Mouse (Mus musculus) MEL (cell line): ENCODE data around the gene Tfdp2. TPM values are rescaled to one million over a fixed set of nuclear protein-coding genes. Genes with fewer than 3 reads are reported as not detected.

Experiments used
- DNase-seq: peaks from one replicate; pipeline ENCODE4 v3.0.0; 2011; ENCODE audit warnings: low read depth, low spot score
- H3K27ac ChIP-seq: 2 replicates; pipeline ENCODE4 v1.5.1; 2012; ENCODE audit warnings: low read depth, mild to moderate bottlenecking, control low read depth, low read length, moderate library complexity; ENCODE audit not compliant: control insufficient read depth
- H3K27me3 ChIP-seq, 2 experiments: fragments of 150-350 bp in 1 of 2; sonication (generic) in 1 of 2; 2 replicates each; pipeline ENCODE4 v1.6.1; 2012; ENCODE audit warnings: low read length in 2 of 2, mild to moderate bottlenecking in 2 of 2, improper control_type of control experiment in 1 of 2, moderate library complexity in 1 of 2; ENCODE audit not compliant: insufficient read depth in 2 of 2, control insufficient read depth in 1 of 2
- H3K36me3 ChIP-seq, 2 experiments: 2 replicates each; pipeline ENCODE4 v1.6.1; 2012 to 2014; ENCODE audit warnings: low read length in 2 of 2, improper control_type of control experiment in 1 of 2, inconsistent platforms in 1 of 2, mild to moderate bottlenecking in 1 of 2; ENCODE audit not compliant: insufficient read depth in 2 of 2, control insufficient read depth in 1 of 2
- H3K4me1 ChIP-seq, 2 experiments: fragments of 150-350 bp in 1 of 2; sonication (generic) in 1 of 2; 2 replicates each; pipeline ENCODE4 v1.6.1; 2012; ENCODE audit warnings: low read length in 2 of 2, improper control_type of control experiment in 1 of 2, mild to moderate bottlenecking in 1 of 2; ENCODE audit not compliant: insufficient read depth in 2 of 2, control insufficient read depth in 1 of 2
- H3K4me3 ChIP-seq, 2 experiments: fragments of 150-350 bp in 1 of 2; sonication (generic) in 1 of 2; 2 replicates each; pipeline ENCODE4 v1.5.1; 2012; ENCODE audit warnings: low read depth in 2 of 2, low read length in 2 of 2, mild to moderate bottlenecking in 2 of 2, moderate library complexity in 2 of 2, control low read depth in 1 of 2, improper control_type of control experiment in 1 of 2; ENCODE audit not compliant: control insufficient read depth in 1 of 2, insufficient read depth in 1 of 2
- H3K79me2 ChIP-seq: 2 replicates; pipeline ENCODE4 v1.6.1; 2012; ENCODE audit warnings: mild to moderate bottlenecking, low read length, moderate library complexity; ENCODE audit not compliant: control insufficient read depth, poor library complexity, insufficient read depth
- H3K9ac ChIP-seq: 2 replicates; pipeline ENCODE4 v1.6.1; 2012; ENCODE audit warnings: low read depth, mild to moderate bottlenecking, control low read depth, low read length, moderate library complexity; ENCODE audit not compliant: control insufficient read depth, poor library complexity, severe bottlenecking
- H3K9me3 ChIP-seq: fragments of 150-350 bp; sonication (generic); replicated peaks from 2 replicates; pipeline ENCODE4 v1.6.1; 2012; ENCODE audit warnings: mild to moderate bottlenecking, low read length, improper control_type of control experiment, moderate library complexity; ENCODE audit not compliant: insufficient read depth
- CHD2 ChIP-seq: IDR thresholded peaks from 2 replicates; pipeline ENCODE4 v1.6.1; 2011; ENCODE audit warnings: low read length, improper control_type of control experiment
- CTCF ChIP-seq, 3 experiments: IDR thresholded peaks in 2 of 3; conservative IDR thresholded peaks in 1 of 3; 2 replicates each; pipeline ENCODE4 v1.5.1; 2011 to 2012; ENCODE audit warnings: low read length in 3 of 3, low read depth in 2 of 3, mild to moderate bottlenecking in 2 of 3, improper control_type of control experiment in 1 of 3, inconsistent platforms in 1 of 3, mixed read lengths in 1 of 3, moderate library complexity in 1 of 3; ENCODE audit not compliant: control insufficient read depth in 1 of 3, insufficient read depth in 1 of 3, poor library complexity in 1 of 3, severe bottlenecking in 1 of 3
- E2F4 ChIP-seq: IDR thresholded peaks from 2 replicates; pipeline ENCODE4 v1.6.1; 2011; ENCODE audit warnings: low read depth, low read length, improper control_type of control experiment, borderline replicate concordance
- ETS1 ChIP-seq: IDR thresholded peaks from 2 replicates; pipeline ENCODE4 v1.6.1; 2012; ENCODE audit warnings: low read depth, mild to moderate bottlenecking, inconsistent platforms, low read length, improper control_type of control experiment, moderate library complexity
- HCFC1 ChIP-seq: IDR thresholded peaks from 2 replicates; pipeline ENCODE4 v1.6.1; 2012; ENCODE audit warnings: low read depth, mild to moderate bottlenecking, inconsistent platforms, low read length, improper control_type of control experiment, moderate library complexity
- JUND ChIP-seq: IDR thresholded peaks from 2 replicates; pipeline ENCODE4 v1.6.1; 2011; ENCODE audit warnings: low read depth, mild to moderate bottlenecking, improper control_type of control experiment, low read length
- MAX ChIP-seq: IDR thresholded peaks from 2 replicates; pipeline ENCODE4 v1.6.1; 2011; ENCODE audit warnings: low read length, improper control_type of control experiment
- MXI1 ChIP-seq: IDR thresholded peaks from 2 replicates; pipeline ENCODE4 v1.6.1; 2011; ENCODE audit warnings: mild to moderate bottlenecking, low read depth, low read length, improper control_type of control experiment
- NELFE ChIP-seq: IDR thresholded peaks from 2 replicates; pipeline ENCODE4 v1.6.1; 2011; ENCODE audit warnings: low read depth, low read length, improper control_type of control experiment
- POLR2AphosphoS2 ChIP-seq: IDR thresholded peaks from 2 replicates; pipeline ENCODE4 v1.6.1; 2011; ENCODE audit warnings: low read length, improper control_type of control experiment
- POLR2AphosphoS5 ChIP-seq: IDR thresholded peaks from 2 replicates; pipeline ENCODE4 v1.6.1; 2012; ENCODE audit warnings: low read depth, borderline replicate concordance, mild to moderate bottlenecking, inconsistent platforms, low read length, moderate library complexity, mixed read lengths
- RAD21 ChIP-seq: IDR thresholded peaks from 2 replicates; pipeline ENCODE4 v1.6.1; 2011; ENCODE audit warnings: mild to moderate bottlenecking, low read depth, low read length, improper control_type of control experiment
- SMC3 ChIP-seq: IDR thresholded peaks from 2 replicates; pipeline ENCODE4 v1.6.1; 2011; ENCODE audit warnings: low read depth, low read length, improper control_type of control experiment
- TBP ChIP-seq: IDR thresholded peaks from 2 replicates; pipeline ENCODE4 v1.8.0; 2011; ENCODE audit warnings: low read depth, low read length, improper control_type of control experiment
- TCF12 ChIP-seq: IDR thresholded peaks from 2 replicates; pipeline ENCODE4 v1.6.1; 2014; ENCODE audit warnings: low read depth, mild to moderate bottlenecking, inconsistent platforms, low read length, improper control_type of control experiment, moderate library complexity
- UBTF ChIP-seq: IDR thresholded peaks from 2 replicates; pipeline ENCODE4 v1.6.1; 2012; ENCODE audit warnings: low read depth, mild to moderate bottlenecking, inconsistent platforms, low read length, improper control_type of control experiment, moderate library complexity, borderline replicate concordance; ENCODE audit not compliant: insufficient read depth
- USF1 ChIP-seq: IDR thresholded peaks from 2 replicates; pipeline ENCODE4 v1.6.1; 2014; ENCODE audit warnings: low read depth, mild to moderate bottlenecking, inconsistent platforms, low read length, improper control_type of control experiment, moderate library complexity
- USF2 ChIP-seq, 2 experiments: IDR thresholded peaks; 2 replicates each; pipeline ENCODE4 v1.6.1; 2011 to 2012; ENCODE audit warnings: improper control_type of control experiment in 2 of 2, low read length in 2 of 2, borderline replicate concordance in 1 of 2, inconsistent platforms in 1 of 2, low read depth in 1 of 2, mild to moderate bottlenecking in 1 of 2; ENCODE audit not compliant: insufficient read depth in 1 of 2
- ZMIZ1 ChIP-seq: IDR thresholded peaks from 2 replicates; pipeline ENCODE4 v1.6.1; 2012; ENCODE audit warnings: low read depth, mild to moderate bottlenecking, inconsistent platforms, low read length, improper control_type of control experiment, moderate library complexity
- ZNF384 ChIP-seq: IDR thresholded peaks from 2 replicates; pipeline ENCODE4 v1.6.1; 2012; ENCODE audit warnings: low read depth, mild to moderate bottlenecking, inconsistent platforms, low read length, improper control_type of control experiment
- polyA plus RNA-seq, 2 experiments: library from polyadenylated mRNA; stranded (reverse) in 1 of 2; unstranded in 1 of 2; fragments of >175 nt in 1 of 2; fragments of >200 nt in 1 of 2; gene quantifications; 2 replicates each; pipeline versions ENCODE4 v1.2.1 to v1.2.4; 2012; ENCODE audit warnings: low replicate concordance in 2 of 2, low read depth in 1 of 2; ENCODE audit not compliant: insufficient read length in 2 of 2, insufficient read depth in 1 of 2, missing spikeins in 1 of 2
- total RNA-seq: library from RNA; depleted of rRNA; stranded (reverse); fragments of 300-350 nt; gene quantifications from 2 replicates; pipeline ENCODE4 v1.2.3, GENCODE M21; 2012

Gene Tfdp2
- total and polyA plus RNA-seq, 3 experiments = 7.7 to 15.4 TPM; not detected in 1

DNA sequence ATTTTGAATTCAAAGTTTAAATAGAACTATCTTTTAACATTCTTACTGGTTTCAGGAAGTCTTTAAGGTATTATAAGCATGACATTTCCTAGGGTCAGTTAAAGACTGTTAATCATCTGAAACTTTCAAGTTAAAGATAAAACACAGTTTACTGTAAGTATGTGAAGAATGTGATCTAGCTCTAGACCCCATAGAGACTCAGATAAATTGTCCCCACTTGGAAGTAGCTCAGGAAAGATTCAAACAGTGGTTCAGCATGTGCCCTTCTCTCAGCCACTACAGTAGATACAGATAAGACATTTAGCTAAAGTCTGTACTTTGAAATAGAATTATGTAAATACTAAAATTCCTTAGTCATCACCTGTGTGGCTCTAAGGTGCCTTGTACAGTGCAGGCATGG, 79.5 kb downstream of the Tfdp2 start:
- H3K27ac ChIP-seq = no peak overlapping the region
- peaks cover 0 to 2% of the 10 kb centered on the region in 2 experiments; a peak in 2 of 4 replicates for H3K36me3 ChIP-seq
- H3K27me3 ChIP-seq = no peaks in the 10 kb centered on the region
- H3K4me1 ChIP-seq = no peaks in the 10 kb centered on the region
- no peaks in the 10 kb centered on the region for H3K9me3 ChIP-seq
- TF ChIP-seq USF1 (no peak), POLR2AphosphoS2 (no peak), ZNF384 (no peak), TCF12 (no peak)
- no peaks in the 10 kb centered on the region for H3K79me2 ChIP-seq
- no peak overlapping the region for H3K4me3 ChIP-seq
- no peak overlapping the region for H3K9ac ChIP-seq
- DNase-seq = no peak

- Histone ChIP-seq H3K9ac (no peak overlapping the region), H3K36me3 (no peaks in the 10 kb centered on the region; a peak in 1 of 4 replicates), H3K4me3 (no peak overlapping the region), H3K9me3 (no peaks in the 10 kb centered on the region), H3K27ac (no peak overlapping the region), H3K79me2 (no peaks in the 10 kb centered on the region), H3K4me1 (no peaks in the 10 kb centered on the region), H3K27me3 (no peaks in the 10 kb centered on the region)
- DNase-seq = peak; percentile 43
- TF ChIP-seq MAX = no peak
- no peak for TF ChIP-seq TBP
- TF ChIP-seq NELFE = no peak
- TF ChIP-seq CTCF (IDR thresholded peaks at IDR 0.05 in 2 of 3, conservative IDR thresholded peaks at IDR 0.05 in 1 of 3; ENCODE audit: control insufficient read depth in 1 of 3, insufficient read depth in 1 of 3, low read depth in 2 of 3, low read length in 3 of 3, poor library complexity in 1 of 3, severe bottlenecking in 1 of 3) = peak in 2 of 3 experiments; percentile 11 to 66; a peak in 2 of 6 replicates
- TF ChIP-seq E2F4 = no peak
- no peak for TF ChIP-seq ZMIZ1
- no peak for TF ChIP-seq MXI1
- TF ChIP-seq ETS1 = no peak
- TF ChIP-seq JUND = no peak
- peak; percentile 45 for TF ChIP-seq SMC3
- TF ChIP-seq HCFC1 = no peak
- no peak for TF ChIP-seq UBTF
- TF ChIP-seq RAD21 = peak; percentile 62
These were observed 85.4 kb downstream of the Tfdp2 start for GRCm38 (mm10) chr9:96281497-96281896.

GRCm38 (mm10) chr9:96282082-96282481, 86.0 kb downstream of the Tfdp2 start:
- H3K79me2 ChIP-seq = no peaks in the 10 kb centered on the region
- TF ChIP-seq USF2 (IDR thresholded peaks at IDR 0.05; ENCODE audit: borderline replicate concordance in 1 of 2, insufficient read depth in 1 of 2, low read depth in 1 of 2, low read length in 2 of 2) = no peak
- no peak for TF ChIP-seq POLR2AphosphoS5
- TF ChIP-seq CHD2 = no peak
- no peak for TF ChIP-seq E2F4
- TF ChIP-seq UBTF = no peak
- TF ChIP-seq, all 39 proteins: peak for 0
- H3K4me3 ChIP-seq = no peak overlapping the region
- H3K9me3 ChIP-seq = no peaks in the 10 kb centered on the region
- H3K36me3 ChIP-seq = no peaks in the 10 kb centered on the region
- DNase-seq = no peak
- H3K4me1 ChIP-seq = no peaks in the 10 kb centered on the region
- H3K27ac ChIP-seq = no peak overlapping the region
- H3K9ac ChIP-seq = no peak overlapping the region
- no peaks in the 10 kb centered on the region for H3K27me3 ChIP-seq
